Mouse (Mus musculus) testis, adult 2 months (tissue): ENCODE measurements around the gene Wnt10b. TPM values are rescaled to one million over a fixed set of nuclear protein-coding genes. Genes with fewer than 3 reads are reported as not detected.

ENCODE experiments used
- H3K27ac ChIP-seq: fragments of 200-500 bp; 2 replicates; pipeline ENCODE4 v1.5.1; 2012; ENCODE audit warnings: low read depth, low read length; ENCODE audit not compliant: control insufficient read depth, insufficient read depth
- H3K27me3 ChIP-seq: fragments of 200-500 bp; 2 replicates; pipeline ENCODE4 v1.6.1; 2012; ENCODE audit warnings: mild to moderate bottlenecking, low read length, moderate library complexity; ENCODE audit not compliant: control insufficient read depth, insufficient read depth
- H3K36me3 ChIP-seq: fragments of 200-500 bp; 2 replicates; pipeline ENCODE4 v1.6.1; 2012; ENCODE audit warnings: mild to moderate bottlenecking, low read length; ENCODE audit not compliant: control insufficient read depth, insufficient read depth
- H3K4me1 ChIP-seq: fragments of 200-500 bp; 2 replicates; pipeline ENCODE4 v1.6.1; 2012; ENCODE audit warnings: low read length; ENCODE audit not compliant: control insufficient read depth, insufficient read depth
- H3K4me3 ChIP-seq: fragments of 200-500 bp; 2 replicates; pipeline ENCODE4 v1.5.1; 2012; ENCODE audit warnings: low read depth, mild to moderate bottlenecking, low read length, moderate library complexity, mixed read lengths; ENCODE audit not compliant: control insufficient read depth
- CTCF ChIP-seq: fragments of 200-500 bp; IDR thresholded peaks from 2 replicates; pipeline ENCODE4 v1.5.1; 2012; ENCODE audit warnings: low read depth, mild to moderate bottlenecking, inconsistent platforms, low read length, moderate library complexity; ENCODE audit not compliant: control insufficient read depth, insufficient read depth, insufficient replicate concordance
- POLR2A ChIP-seq: fragments of 200-500 bp; IDR thresholded peaks from 2 replicates; pipeline ENCODE4 v1.6.1; 2012; ENCODE audit warnings: low read depth, mild to moderate bottlenecking, inconsistent platforms, low read length, moderate library complexity; ENCODE audit not compliant: control insufficient read depth
- polyA plus RNA-seq: library from polyadenylated mRNA; depleted of rRNA; stranded (reverse); fragments of >200 nt; gene quantifications from 2 replicates; pipeline ENCODE4 v1.2.3, GENCODE M21; 2012

Gene Wnt10b
- polyA plus RNA-seq, 1 experiment, result 0.47 TPM

DNA sequence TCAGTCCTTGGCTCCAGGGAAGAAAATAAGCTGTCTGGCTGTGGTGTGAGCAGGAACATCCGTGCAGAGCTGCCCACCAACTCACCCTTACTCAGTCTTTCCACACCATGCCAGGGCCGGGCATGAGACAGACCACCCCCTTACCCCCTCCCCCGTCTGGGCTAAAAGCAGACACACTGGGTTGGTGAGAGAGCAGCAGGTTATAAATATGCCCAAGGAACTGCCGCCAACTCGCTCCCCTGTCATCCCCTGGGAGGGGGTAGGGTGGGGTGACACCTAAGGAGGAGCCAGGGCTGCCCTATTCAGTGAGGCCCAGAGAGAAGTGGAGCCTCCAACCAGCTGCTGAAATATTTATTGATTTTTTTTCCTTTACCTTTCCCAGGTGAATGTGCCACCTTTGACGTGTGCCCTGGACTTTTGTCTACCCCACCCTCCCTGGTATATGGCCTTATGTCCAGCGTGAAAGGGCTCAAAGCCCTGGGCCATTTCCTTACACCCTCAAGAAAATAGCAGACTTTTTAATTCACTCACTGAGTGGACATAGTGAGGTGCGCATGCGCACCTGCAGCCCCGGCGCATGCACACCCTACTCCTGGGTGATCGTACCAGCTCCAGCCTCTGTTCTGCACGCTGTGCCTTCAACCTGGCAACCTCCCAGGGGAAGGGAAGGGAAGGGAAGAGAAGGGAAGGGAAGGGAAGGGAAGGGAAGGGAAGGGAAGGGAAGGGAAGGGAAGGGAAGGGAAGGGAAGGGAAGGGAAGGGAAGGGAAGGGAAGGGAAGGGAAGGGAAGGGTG is 19.0 kb upstream of the Wnt10b start:
- H3K27ac ChIP-seq, result no peak overlapping the region
- H3K4me1 ChIP-seq, result peaks cover 17% of the 10 kb centered on the region
- H3K36me3 ChIP-seq, result no peaks in the 10 kb centered on the region
- H3K4me3 ChIP-seq, result no peak overlapping the region
- peaks cover 3% of the 10 kb centered on the region; the same call in 1 of the 2 replicates for H3K27me3 ChIP-seq
- TF ChIP-seq POLR2A, result no peak
- TF ChIP-seq CTCF, result no peak

DNA sequence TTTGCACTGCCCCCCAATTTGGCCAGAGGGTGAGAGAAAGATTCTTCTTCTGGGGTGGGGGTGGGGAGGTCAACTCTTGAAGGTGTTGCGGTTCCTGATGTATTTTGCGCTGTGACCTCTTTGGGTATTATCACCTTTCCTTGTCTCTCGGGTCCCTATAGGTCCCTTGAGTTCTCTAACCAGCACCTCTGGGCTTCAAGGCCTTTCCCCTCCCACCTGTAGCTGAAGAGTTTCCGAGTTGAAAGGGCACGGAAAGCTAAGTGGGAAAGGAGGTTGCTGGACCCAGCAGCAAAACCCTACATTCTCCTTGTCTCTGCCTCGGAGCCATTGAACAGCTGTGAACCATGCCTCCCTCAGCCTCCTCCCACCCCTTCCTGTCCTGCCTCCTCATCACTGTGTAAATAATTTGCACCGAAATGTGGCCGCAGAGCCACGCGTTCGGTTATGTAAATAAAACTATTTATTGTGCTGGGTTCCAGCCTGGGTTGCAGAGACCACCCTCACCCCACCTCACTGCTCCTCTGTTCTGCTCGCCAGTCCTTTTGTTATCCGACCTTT is 15.3 kb upstream of the Wnt10b start:
- TF ChIP-seq POLR2A, result no peak
- TF ChIP-seq CTCF, result no peak
- H3K4me3 ChIP-seq, result no peak overlapping the region; the same call in 1 of the 2 replicates
- H3K36me3 ChIP-seq, result no peaks in the 10 kb centered on the region
- peaks cover 13% of the 10 kb centered on the region; the same call in 1 of the 2 replicates for H3K27me3 ChIP-seq
- H3K27ac ChIP-seq, result no peak overlapping the region
- peaks cover 36% of the 10 kb centered on the region for H3K4me1 ChIP-seq

DNA sequence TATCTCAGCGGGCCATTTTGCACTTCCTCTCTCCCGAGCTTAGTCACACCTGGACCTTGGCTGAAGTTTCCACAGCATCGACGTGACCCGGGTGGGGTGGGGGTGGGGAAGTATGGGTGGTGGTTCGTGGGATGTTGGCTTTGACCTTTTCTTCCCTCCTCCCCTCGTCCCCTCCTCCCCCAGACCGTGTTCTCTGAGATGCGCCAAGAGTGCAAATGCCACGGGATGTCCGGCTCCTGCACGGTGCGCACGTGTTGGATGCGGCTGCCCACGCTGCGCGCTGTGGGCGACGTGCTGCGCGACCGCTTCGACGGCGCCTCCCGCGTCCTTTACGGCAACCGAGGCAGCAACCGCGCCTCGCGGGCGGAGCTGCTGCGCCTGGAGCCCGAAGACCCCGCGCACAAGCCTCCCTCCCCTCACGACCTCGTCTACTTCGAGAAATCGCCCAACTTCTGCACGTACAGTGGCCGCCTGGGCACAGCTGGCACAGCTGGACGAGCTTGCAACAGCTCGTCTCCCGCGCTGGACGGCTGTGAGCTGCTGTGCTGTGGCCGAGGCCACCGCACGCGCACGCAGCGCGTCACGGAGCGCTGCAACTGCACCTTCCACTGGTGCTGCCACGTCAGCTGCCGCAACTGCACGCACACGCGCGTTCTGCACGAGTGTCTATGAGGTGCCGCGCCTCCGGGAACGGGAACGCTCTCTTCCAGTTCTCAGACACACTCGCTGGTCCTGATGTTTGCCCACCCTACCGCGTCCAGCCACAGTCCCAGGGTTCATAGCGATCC is 14.5 kb upstream of the Wnt10b start:
- TF ChIP-seq POLR2A (no peak; the same call in 1 of the 2 replicates), CTCF (0 out of 2 replicates have a peak, but pooled peaks have one; percentile 3)
- no peak overlapping the region for H3K27ac ChIP-seq
- peaks cover 31% of the 10 kb centered on the region for H3K4me1 ChIP-seq
- peak overlapping the region; percentile 66 for H3K4me3 ChIP-seq
- H3K27me3 ChIP-seq, result peaks cover 10% of the 10 kb centered on the region; the same call in 1 of the 2 replicates
- H3K36me3 ChIP-seq, result no peaks in the 10 kb centered on the region

DNA sequence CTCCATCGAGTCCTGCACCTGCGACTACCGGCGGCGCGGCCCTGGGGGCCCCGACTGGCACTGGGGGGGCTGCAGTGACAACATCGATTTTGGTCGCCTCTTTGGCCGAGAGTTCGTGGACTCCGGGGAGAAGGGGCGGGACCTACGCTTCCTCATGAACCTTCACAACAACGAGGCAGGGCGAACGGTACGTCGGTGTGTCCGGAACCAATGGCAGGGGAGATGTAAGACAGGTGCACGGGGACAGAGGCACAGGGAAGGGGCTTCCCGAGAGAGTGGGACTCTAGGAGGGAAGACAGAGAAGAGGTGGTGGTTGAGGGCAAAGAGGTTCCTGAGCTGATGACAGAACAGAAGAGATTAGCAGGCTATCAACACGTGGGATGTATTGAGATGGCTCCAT is 13.8 kb upstream of the Wnt10b start:
- Histone ChIP-seq H3K4me1 (peaks cover 31% of the 10 kb centered on the region), H3K27me3 (peaks cover 10% of the 10 kb centered on the region; the same call in 1 of the 2 replicates)

DNA sequence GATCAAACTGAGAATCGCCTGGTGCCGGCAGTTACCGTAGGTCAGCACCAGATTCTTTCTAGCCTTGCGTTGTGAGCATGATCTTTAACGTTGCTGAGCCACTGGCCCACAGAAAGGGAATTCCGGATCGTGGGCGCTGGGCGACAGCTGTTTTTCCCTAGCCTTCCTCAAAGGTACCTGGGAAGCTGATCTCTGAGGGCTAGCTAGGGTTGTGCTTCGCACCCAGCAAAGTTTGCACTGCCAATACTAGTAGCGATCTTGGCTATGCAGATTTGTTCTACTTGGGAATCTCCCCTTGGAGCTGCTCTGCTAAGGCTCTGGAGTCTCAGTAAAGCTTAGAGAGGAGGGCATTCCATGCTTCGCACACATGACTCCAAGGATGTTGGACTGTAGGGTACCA is 13.3 kb upstream of the Wnt10b start:
- H3K4me3 ChIP-seq, result peak overlapping the region; percentile 9
- peaks cover 31% of the 10 kb centered on the region for H3K4me1 ChIP-seq
- no peaks in the 10 kb centered on the region for H3K36me3 ChIP-seq
- TF ChIP-seq CTCF (no peak), POLR2A (no peak)
- H3K27ac ChIP-seq, result no peak overlapping the region
- peaks cover 10% of the 10 kb centered on the region; the same call in 1 of the 2 replicates for H3K27me3 ChIP-seq

More for the DNA sequence above, 13.8 kb upstream of the Wnt10b start:
- Histone ChIP-seq H3K27ac (no peak overlapping the region), H3K36me3 (no peaks in the 10 kb centered on the region), H3K4me3 (no peak overlapping the region; the same call in 1 of the 2 replicates)
- TF ChIP-seq POLR2A (no peak), CTCF (no peak)

DNA sequence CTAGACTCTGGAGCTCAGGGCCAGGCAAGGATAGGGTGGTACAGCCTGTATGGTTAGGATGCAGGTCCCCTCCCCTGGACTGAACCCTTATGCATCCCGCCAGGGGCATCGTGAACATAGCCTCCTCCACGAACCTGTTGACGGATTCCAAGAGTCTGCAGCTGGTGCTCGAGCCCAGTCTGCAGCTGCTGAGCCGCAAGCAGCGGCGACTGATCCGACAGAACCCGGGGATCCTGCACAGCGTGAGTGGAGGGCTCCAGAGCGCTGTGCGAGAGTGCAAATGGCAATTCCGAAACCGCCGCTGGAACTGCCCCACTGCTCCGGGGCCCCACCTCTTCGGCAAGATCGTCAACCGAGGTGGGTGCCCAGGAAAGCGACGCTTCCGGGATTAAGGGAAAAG is 12.8 kb upstream of the Wnt10b start:
- Histone ChIP-seq H3K27ac (no peak overlapping the region), H3K36me3 (no peaks in the 10 kb centered on the region)

More for the DNA sequence above, 12.8 kb upstream of the Wnt10b start:
- H3K4me3 ChIP-seq, result peak overlapping the region; percentile 9; the same call in 1 of the 2 replicates
- TF ChIP-seq CTCF, result no peak
- TF ChIP-seq POLR2A, result no peak
- peaks cover 10% of the 10 kb centered on the region; the same call in 1 of the 2 replicates for H3K27me3 ChIP-seq
- H3K4me1 ChIP-seq, result peaks cover 31% of the 10 kb centered on the region
